Mouse (Mus musculus) B cell, adult 2 months (primary cell): ENCODE results near the gene Obscn.

Experiments
- DNase-seq, 2 experiments: peaks; one replicate each; pipeline ENCODE4 v3.0.0; 2022

The Obscn gene

GRCm38 (mm10) chr11:58982471-58983097 lies 153.6 kb downstream of the Obscn start:
- peak; percentile 83 to 88 for DNase-seq

GRCm38 (mm10) chr11:58981541-58982447 lies 154.4 kb downstream of the Obscn start:
- DNase-seq, result peak; percentile 82 to 83

DNA sequence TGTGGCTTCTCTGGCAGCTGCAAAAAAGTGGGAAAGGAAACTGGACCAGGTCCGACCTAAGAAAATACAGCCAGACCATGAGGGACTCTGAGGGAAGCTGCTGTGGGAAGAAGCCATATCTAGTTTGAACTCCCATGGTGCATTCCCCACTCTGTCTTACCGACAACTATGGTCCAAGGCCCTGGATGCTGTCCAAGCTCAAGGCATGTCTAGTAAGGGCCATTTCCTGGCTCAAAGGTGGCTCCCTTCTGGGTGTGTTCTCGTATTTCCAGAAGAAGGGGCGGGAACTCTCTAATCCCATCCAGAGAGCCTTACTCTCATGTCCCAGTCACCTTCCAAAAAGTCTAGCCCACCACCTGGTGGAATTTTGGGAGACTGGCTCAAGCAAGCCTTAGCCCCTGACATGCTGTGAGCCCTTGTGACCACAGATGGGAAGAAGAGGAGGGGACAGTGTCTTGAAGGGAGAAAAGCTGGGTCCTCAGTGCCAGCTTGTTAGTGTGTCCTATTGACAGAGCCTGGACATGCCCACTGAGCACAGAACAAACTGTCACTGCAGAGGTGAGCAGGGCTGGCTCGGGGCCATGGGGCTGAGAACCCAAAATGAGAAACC lies 155.7 kb downstream of the Obscn start:
- no peak for DNase-seq

DNA sequence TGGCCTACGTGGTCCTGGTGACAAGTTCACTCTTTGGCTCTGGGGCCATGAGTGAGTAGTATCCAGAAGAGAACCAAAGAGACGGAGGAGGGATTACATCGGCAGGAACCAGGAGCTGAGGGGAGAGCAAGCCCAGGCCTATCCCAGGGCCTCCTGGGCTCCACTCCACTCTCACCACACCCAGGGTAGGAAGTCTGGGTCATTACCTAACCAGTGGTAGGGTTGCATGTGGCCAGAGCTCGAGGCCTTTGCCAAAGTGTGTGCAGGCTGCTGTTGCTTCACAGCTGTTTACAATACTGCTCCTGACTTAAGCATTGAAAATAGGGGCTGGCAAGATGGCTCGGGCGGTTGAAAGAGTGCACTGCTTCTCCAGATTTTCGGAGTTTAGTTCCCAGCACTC lies 156.5 kb downstream of the Obscn start:
- no peak for DNase-seq

DNA sequence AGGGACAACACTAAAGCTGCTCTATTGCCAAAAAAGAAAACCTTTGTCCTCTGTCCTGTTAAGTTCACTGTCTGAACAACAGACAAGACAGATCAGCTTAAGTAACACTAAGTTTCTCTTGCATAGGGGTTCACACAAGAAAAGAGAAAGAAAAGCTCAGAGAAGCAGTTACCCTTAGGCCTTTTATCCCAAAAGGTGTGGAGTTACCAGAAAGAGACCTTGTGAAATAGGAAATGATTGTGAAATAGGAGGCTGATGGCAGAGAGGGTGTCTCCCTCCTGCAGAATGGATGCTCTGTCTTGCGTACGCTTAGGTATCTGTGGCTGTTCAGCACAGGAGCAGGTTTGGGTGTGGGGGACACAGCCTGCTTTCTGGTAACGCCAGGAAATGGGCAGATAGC lies 157.0 kb downstream of the Obscn start:
- no peak for DNase-seq

DNA sequence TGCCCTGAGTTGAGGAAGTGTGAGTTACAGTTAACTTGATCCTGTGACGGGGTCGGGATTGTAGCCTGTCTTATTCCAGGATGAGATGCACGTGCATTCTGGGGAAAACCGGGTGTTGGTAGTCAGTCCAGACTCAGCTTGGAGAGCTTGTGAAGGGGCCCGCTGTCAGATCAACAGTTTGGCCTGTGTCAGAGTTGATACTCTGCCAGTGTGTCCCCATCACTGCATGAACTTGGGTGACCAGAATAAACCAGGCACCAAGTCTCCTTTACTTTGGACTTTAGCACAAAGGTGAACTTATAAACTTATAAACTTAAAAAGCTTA lies 157.5 kb downstream of the Obscn start:
- no peak for DNase-seq

- DNase-seq, result peak; percentile 74 to 79
Observed at GRCm38 (mm10) chr11:58978027-58978705, 158.0 kb downstream of the Obscn start, which contains the start of gene Trim11. TSS of gene Trim11 (plus strand) at chr11:58978093.

DNA sequence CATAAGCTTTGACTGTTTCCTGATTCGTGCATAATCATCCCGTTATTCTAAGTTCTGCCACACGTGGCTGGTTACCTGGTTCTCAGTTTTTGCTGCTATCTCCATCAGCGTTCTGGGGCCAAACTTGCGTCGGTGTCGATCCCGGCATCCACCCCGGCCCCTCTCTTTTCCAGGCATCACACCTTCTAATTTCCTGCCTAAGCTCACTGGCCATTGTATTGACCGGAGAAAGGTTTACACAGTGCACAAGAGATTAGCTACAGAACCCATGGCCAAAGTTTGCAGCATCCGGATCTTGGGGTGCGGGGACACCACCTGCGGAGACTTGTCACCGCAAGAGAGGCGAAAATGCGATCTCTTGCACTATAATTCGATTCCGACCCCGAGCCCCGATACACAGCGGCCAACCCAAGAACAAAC lies 158.6 kb downstream of the Obscn start:
- no peak for DNase-seq

GRCm38 (mm10) chr11:58977150-58977549 lies 159.1 kb downstream of the Obscn start:
- DNase-seq, result peak; percentile 50

DNA sequence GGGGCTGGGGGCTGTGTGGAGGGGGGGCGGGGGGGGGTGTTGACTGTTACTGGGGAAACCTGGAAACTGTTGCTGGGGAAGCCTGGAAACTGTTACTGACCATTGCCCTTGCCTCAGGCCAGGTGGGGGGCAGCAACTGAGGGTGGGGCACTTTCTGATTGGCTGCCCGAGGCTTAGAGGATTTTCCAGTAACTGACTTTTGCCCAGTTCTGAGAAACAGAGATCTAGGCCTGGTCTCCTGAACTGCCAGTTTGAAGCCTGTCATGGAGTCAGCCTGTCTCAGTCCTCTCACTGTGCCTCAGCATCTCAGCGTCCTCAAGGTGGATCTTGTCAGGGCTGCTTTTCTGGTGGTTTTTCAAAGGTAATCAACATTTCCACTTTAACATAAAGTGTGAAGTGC lies 161.8 kb downstream of the Obscn start:
- DNase-seq, result no peak

- DNase-seq, result no peak
Observed at GRCm38 (mm10) chr11:58971796-58972195, 164.4 kb downstream of the Obscn start.

DNA sequence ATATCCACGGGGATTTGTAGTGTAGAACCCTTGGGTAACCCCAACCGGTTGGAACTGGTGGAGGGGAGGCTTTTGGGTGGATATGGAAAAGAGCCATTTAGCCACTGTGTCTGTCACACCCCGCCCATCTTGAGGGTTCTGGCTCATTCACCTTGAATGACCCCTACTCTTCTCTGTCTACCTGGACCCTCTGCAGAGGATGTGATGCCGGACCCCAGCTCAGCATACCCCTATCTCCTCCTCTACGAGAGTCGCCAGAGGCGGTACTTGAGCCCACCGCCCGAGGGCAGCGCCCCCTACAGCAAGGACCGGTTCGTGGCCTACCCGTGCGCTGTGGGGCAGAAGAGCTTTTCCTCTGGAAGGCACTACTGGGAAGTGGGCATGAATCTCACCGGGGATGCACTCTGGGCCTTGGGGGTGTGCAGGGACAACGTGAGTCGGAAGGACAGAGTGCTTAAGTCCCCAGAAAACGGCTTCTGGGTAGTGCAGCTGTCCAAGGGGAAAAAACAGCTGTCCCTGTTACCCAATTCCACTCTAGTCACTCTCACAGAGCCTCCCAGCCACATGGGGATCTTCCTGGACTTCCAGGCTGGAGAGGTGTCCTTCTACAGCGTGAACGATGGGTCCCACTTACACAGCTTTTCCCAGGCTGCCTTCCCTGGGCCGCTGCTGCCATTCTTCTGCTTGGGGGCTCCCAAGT lies 165.2 kb downstream of the Obscn start:
- DNase-seq, result no peak

DNA sequence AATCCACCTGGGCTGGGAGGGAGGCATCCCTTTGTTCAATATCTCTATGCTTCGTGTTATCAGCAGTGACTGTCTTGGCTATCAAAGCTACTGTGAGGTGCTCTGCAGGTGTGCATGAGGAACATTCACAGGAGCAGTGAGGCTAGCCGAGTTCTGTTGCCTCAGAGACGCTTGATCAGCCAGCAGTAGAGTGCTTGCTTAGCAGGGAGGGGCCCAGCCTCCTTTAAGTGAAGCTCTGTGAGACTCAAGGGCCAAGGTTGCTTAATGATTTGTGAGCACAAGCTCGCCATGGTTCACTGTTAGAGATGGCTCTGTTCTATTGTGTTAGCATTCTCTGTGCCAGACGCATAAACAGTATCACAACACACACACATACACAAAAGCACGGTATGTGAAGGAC lies 166.5 kb downstream of the Obscn start:
- no peak for DNase-seq

- DNase-seq, result no peak
Observed at GRCm38 (mm10) chr11:58969027-58969426, 167.2 kb downstream of the Obscn start.

DNA sequence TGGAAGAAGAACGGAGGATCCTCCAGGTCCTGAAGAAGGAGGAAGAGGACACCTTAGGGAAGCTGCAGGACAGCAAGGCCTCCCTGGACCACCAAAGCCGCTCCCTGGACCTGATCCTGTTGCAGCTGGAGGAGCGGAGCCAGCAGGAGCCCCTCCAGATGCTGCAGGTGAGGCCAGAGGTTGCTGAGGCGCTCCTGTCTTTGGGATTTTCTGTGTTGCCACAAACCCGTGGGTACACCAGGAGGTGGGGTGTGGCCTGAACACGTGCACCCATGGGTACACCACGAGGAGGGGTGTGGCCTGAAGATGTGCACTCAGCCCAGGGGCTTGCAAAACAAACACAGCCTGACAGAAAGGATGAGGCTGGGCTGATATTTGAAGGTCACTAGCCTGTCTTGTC lies 167.7 kb downstream of the Obscn start:
- no peak for DNase-seq

GRCm38 (mm10) chr11:58967346-58967745 lies 168.9 kb downstream of the Obscn start:
- peak; percentile 74 to 79 for DNase-seq

DNA sequence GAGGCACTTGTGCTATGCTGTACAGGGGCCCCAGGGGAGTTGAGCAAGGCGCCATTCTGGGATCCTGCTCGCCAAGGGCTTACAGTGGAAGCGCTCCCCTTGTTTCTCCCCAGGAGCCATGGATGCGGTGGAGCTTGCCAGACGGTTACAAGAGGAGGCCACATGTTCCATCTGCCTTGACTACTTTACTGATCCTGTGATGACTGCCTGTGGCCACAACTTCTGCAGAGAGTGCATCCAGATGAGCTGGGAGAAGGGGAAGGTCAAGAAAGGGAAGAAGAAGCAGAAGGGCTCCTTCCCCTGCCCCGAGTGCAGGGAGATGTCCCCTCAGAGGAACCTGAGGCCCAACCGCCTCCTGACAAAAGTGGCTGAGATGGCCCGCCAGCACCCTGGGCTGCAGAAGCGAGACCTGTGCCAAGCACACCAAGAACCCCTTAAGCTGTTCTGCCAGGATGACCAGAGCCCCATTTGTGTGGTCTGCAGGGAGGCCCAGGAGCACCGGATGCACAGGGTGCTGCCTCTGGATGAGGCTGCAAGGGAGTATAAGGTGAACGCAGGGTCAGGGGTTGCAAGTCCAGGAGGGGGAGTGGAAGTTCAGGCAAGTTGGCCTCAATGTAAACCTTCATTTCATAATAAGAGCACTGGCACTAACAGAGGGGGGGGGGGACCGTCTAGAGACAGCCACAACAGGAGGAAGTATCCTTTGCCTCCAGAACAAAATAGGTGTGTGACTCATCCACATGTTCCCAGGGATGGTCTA lies 171.0 kb downstream of the Obscn start:
- DNase-seq, result no peak

GRCm38 (mm10) chr11:58964216-58964615 lies 172.0 kb downstream of the Obscn start:
- DNase-seq, result no peak

DNA sequence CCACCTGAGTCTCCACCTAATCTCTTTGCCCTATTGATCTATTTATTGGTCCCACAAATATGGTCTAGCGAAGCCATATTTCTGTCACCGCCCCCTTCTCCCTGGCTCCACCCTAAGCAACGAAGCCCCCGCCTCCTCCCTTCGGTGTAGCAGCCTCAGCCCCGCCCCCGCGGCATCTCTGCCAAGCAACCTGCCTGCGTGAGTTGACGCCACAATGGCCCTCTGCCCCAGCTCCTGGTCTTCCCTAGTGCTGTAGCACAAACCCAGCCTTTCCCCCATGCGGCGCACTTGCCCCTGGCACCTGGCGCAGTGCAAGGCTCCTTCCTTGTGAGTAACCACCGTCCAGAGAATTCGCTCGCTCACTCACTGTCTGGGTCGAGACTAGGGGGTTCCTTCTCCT lies 172.7 kb downstream of the Obscn start:
- DNase-seq, result peak; percentile 57 to 60

DNA sequence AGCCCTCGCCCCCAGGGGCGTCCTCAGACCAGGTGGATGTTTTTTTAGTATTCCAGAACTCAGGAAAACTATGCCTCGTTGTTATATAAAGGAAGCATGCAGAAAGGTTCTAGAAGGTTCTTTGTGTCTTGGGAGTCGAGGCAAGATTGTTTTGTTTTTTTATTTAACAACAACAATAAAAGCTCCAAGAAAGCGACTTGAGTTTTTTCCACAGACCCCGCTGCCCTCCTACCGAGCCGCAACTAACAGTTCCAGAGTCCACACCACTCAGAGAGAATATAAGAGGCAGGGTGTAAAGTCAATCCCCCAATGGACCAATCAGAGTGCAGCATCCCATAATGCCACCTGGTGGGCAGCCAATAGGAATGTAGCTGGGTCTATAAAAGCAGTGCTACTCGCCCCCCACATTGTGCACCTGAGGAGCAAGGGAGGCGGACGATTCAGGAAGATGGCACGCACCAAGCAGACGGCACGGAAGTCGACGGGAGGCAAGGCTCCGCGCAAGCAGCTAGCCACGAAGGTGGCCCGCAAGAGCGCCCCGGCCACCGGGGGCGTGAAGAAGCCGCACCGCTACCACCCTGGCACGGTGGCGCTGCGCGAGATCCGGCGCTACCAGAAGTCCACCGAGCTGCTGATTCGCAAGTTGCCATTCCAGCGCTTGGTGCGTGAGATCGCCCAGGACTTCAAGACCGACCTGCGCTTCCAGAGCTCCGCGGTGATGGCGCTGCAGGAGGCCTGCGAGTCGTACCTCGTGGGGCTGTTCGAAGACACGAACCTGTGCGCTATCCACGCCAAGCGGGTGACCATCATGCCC lies 174.6 kb downstream of the Obscn start:
- no peak for DNase-seq

- peak; percentile 90 to 91 for DNase-seq
Observed at GRCm38 (mm10) chr11:58959921-58960465, 176.2 kb downstream of the Obscn start.
